Mouse (Mus musculus) testis, adult 10 weeks (tissue): ENCODE results near the gene Rhox3a2. TPM values are rescaled to one million over a fixed set of nuclear protein-coding genes. Genes with fewer than 3 reads are reported as not detected.

Source experiments
- polyA plus RNA-seq: library from polyadenylated mRNA; stranded (reverse); fragments of 350-450 nt; fragmentation: Illumina TruSeq; extraction: RNeasy Lipid Tissue Mini Kit (QIAGEN cat#74804); gene quantifications from one replicate; pipeline ENCODE4 v1.2.3, GENCODE M21; 2014; ENCODE audit warnings: low read depth, low replicate concordance

The Rhox3a2 gene
- 2.3 TPM for polyA plus RNA-seq

DNA sequence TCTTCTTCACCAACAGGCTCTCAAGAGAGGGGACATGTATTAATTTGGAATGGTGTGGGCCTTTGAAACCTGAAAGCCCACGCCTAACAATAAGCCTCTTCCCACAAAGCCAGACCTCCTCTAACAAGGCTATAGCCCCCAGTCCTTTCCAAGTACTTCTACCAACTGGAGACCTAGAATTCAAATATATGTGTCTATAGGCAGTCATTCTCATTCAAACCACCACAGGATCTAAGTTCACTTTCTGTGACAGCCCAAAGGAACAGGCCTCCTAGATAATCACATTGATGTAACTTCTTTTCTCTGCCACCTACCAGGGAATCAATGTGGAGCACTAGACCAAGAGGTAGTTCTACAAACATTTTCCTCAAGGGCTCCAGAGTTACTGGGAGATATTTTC, at the start of gene Rhox3a2:
Gene Rhox3a2 (plus strand): TSS at position 301 of the 400 bp plus-strand sequence.

DNA sequence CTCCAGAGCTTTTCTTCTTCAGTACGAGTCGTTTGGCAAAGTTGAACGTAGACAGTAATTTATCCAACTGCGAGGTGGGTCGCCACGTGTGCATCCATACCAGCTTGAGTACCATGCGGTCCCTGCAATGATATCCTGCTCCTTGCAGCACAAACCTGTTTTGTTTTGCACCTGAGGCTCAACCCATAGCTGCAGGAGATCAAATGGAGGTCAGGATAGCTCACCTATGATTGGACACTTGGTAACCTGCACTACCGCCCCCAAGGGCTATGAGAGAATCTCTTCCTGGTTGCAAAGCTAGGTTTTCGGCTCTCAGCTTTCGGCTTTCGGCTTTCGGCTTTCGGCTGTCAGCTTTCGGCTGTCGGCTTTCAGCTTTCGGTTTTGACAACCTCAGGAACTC, 10.7 kb downstream of the Rhox3a2 start, which contains the start of gene Rhox4a2:
Gene Rhox4a2 (plus strand): TSS at position 301 of the 400 bp plus-strand sequence.

GRCm38 (mm10) chrX:37411767-37412166, 31.9 kb downstream of the Rhox3a2 start, which contains the start of gene Rhox2b:
Rhox2b (plus strand) TSS chrX:37412067.

DNA sequence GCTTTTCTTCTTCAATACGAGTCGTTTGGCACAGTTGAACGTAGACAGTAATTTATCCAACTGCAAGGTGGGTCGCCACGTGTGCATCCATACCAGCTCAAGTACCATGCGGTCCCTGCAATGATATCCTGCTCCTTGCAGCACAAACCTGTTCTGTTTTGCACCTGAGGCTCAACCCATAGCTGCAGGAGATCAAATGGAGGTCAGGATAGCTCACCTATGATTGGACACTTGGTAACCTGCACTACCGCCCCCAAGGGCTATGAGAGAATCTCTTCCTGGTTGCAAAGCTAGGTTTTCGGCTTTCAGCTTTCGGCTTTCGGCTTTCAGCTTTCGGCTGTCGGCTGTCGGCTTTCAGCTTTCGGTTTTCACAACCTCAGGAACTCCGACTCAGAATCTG, 52.4 kb downstream of the Rhox3a2 start, which contains the start of gene Rhox4b:
Gene Rhox4b (plus strand): TSS at position 301 of the 400 bp plus-strand sequence.

Other genes with a start within 250 kb of the Rhox3a2 start
- gene Akap14, start 211.2 kb upstream of the Rhox3a2 start, polyA plus RNA-seq: 29.0 TPM
- 57.3 TPM for gene Ndufa1, start 188.9 kb upstream of the Rhox3a2 start, polyA plus RNA-seq
- not detected for gene Rnf113a1, start 188.8 kb upstream of the Rhox3a2 start, polyA plus RNA-seq
- 14.8 TPM for gene Gm9, start 169.0 kb upstream of the Rhox3a2 start, polyA plus RNA-seq
- not detected for gene Rhox1, start 157.8 kb upstream of the Rhox3a2 start, polyA plus RNA-seq
- 0.46 TPM for gene Rhox2a, start 135.1 kb upstream of the Rhox3a2 start, polyA plus RNA-seq
- 0.25 TPM for gene Rhox3a, start 130.1 kb upstream of the Rhox3a2 start, polyA plus RNA-seq
- gene Rhox4a, start 114.7 kb upstream of the Rhox3a2 start, polyA plus RNA-seq: not detected
- gene Rhox4a2, start 10.8 kb downstream of the Rhox3a2 start, polyA plus RNA-seq: not detected
- not detected for gene Rhox2b, start 32.0 kb downstream of the Rhox3a2 start, polyA plus RNA-seq
- not detected for gene Rhox4b, start 52.5 kb downstream of the Rhox3a2 start, polyA plus RNA-seq
- gene Rhox2c, start 73.7 kb downstream of the Rhox3a2 start, polyA plus RNA-seq: not detected
- 0.91 TPM for gene Rhox3c, start 78.6 kb downstream of the Rhox3a2 start, polyA plus RNA-seq
- gene Rhox4c, start 100.3 kb downstream of the Rhox3a2 start, polyA plus RNA-seq: not detected
- gene Rhox2d, start 113.4 kb downstream of the Rhox3a2 start, polyA plus RNA-seq: not detected
- not detected for gene Rhox4d, start 134.3 kb downstream of the Rhox3a2 start, polyA plus RNA-seq
- 0.59 TPM for gene Rhox2e, start 150.4 kb downstream of the Rhox3a2 start, polyA plus RNA-seq
- 0.24 TPM for gene Rhox3e, start 162.0 kb downstream of the Rhox3a2 start, polyA plus RNA-seq
- 0.31 TPM for gene Rhox4e, start 177.4 kb downstream of the Rhox3a2 start, polyA plus RNA-seq
- gene Rhox2f, start 191.4 kb downstream of the Rhox3a2 start, polyA plus RNA-seq: not detected
- gene Rhox3f, start 201.0 kb downstream of the Rhox3a2 start, polyA plus RNA-seq: 1.3 TPM
- gene Rhox4f, start 227.7 kb downstream of the Rhox3a2 start, polyA plus RNA-seq: not detected
- gene Rhox3g, start 248.6 kb downstream of the Rhox3a2 start, polyA plus RNA-seq: not detected